Mouse (Mus musculus) stomach, postnatal 0 days (tissue): ENCODE data around the gene Tmem54.

ENCODE experiments used
- CTCF ChIP-seq: IDR thresholded peaks from 2 replicates; pipeline ENCODE4 v1.5.1; 2016; ENCODE audit warnings: antibody characterized with exemption, low read depth, mild to moderate bottlenecking, moderate library complexity
- EP300 ChIP-seq: optimal IDR thresholded peaks from 2 replicates; pipeline ENCODE3; 2016; ENCODE audit warnings: antibody characterized with exemption

GRCm38 (mm10) chr4:129146392-129146791 is 41.0 kb downstream of the Tmem54 start:
- TF ChIP-seq EP300 (no peak), CTCF (no peak)
